Comparison of ENCODE assay signal across 15 mouse cellular contexts in the genomic region with DNA sequence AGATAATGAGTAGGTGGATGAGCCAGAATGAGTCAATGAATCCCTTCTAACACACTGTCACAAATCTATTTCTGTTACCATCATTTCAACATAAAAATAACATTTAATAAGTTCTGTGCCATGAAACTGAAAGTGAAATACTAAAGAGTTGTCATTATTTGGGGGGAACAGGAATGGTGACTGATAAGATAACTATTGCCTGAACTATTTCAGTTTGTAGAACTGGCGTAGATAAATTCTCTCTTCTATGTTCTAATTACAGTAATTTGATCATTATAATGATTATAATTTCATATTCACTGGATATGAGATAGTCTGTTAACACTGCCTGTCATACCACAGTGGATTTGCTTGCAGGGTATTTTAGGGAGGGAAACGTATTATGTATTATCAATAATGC.
"Had no signal": no experiment of that assay in that cellular context is flagged by ENCODE, and none has a peak within 500 bp of the region (broad histone marks: within the 10 kb centered on the region; RNA-seq: fewer than 3 reads in every experiment).

No protein-coding gene starts in this region.

- H3K27ac ChIP-seq: midbrain, embryonic 10.5 days; midbrain, embryonic 12.5 days; neural tube, embryonic 12.5 days; stomach, embryonic 15.5 days; stomach, postnatal 0 days had no signal

- DNase-seq: lung, adult 18-20 months; lung, embryonic 14.5 days; lung, postnatal 10 days; lung, postnatal 4 days; midbrain, embryonic 14.5 days; right cerebral cortex, postnatal 14 days; thymus, adult 18-20 months; thymus, postnatal 14 days; thymus, postnatal 36 days had no signal

- H3K9ac ChIP-seq: lung, embryonic 14.5 days; midbrain, embryonic 12.5 days; neural tube, embryonic 12.5 days; stomach, embryonic 15.5 days had no signal

- ATAC-seq: midbrain, embryonic 16.5 days had no signal

- H3K9me3 ChIP-seq: midbrain, embryonic 10.5 days; midbrain, embryonic 12.5 days; neural tube, embryonic 12.5 days; stomach, embryonic 15.5 days had no signal

- H3K27me3 ChIP-seq: midbrain, embryonic 12.5 days; neural tube, embryonic 12.5 days; stomach, embryonic 15.5 days had no signal

- H3K4me1 ChIP-seq: midbrain, embryonic 10.5 days; midbrain, embryonic 12.5 days; neural tube, embryonic 12.5 days; stomach, embryonic 15.5 days had no signal

- H3K4me2 ChIP-seq: lung, embryonic 14.5 days; midbrain, embryonic 12.5 days; neural tube, embryonic 12.5 days; stomach, embryonic 15.5 days had no signal

- H3K36me3 ChIP-seq: midbrain, embryonic 10.5 days; midbrain, embryonic 12.5 days; neural tube, embryonic 12.5 days; stomach, embryonic 15.5 days had no signal

- H3K4me3 ChIP-seq: midbrain, embryonic 10.5 days; midbrain, embryonic 12.5 days; neural tube, embryonic 12.5 days; stomach, embryonic 15.5 days had no signal
